Mouse (Mus musculus) adrenal gland, adult 10 weeks (tissue): ENCODE measurements around the gene Fam20b. TPM values are rescaled to one million over a fixed set of nuclear protein-coding genes. Genes with fewer than 3 reads are reported as not detected.

Experiments used
- polyA plus RNA-seq: library from polyadenylated mRNA; stranded (reverse); fragments of 350-450 nt; fragmentation: Illumina TruSeq; extraction: RNeasy Lipid Tissue Mini Kit (QIAGEN cat#74804); gene quantifications from one replicate; pipeline ENCODE4 v1.2.3, GENCODE M21; 2014; ENCODE audit warnings: low read depth, low replicate concordance

Gene Fam20b
- 91.9 TPM for polyA plus RNA-seq

DNA sequence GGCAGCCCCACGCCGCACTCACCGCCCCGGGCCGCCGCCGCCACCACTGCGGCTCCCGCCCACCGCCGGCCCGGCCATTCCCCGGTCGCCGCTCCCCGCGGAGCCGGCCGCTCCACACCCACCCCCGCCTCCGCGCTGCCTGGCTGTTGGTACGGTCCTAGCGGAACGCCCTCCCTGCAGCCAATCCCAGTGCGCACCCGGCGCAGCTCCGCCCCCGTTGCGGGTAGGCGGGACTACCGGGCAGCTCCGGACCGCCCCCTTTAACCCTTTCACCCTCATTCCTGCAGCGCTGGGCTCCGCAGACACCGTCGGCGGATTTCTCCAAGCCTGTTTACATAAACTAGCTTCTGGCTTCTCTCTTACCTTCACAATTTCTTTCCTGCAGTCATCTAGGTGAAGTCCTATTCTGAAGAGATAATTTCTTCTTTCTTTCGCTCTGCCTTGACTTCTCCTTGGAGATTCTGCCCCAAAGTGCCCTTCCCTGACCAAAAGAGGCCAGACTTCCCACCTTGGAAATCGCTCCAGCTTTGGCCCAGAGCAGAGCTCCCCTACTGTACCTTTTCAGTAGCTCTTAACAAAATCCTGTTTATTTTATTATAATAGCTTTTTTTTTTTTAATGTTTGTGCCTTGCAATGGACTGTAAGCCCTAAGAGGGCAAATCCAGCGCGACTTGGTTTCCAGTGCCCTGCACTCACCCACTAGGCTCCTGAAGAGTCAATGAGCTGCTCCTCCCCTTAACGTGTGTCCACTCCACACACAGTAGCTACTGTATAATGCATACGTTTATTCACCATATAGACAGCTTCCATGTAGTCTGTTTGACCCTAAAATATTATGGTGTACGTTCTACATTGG, at the start of gene Fam20b:
Gene Fam20b, minus strand, starts transcription at position 137 of the 856 bp plus-strand sequence.

DNA sequence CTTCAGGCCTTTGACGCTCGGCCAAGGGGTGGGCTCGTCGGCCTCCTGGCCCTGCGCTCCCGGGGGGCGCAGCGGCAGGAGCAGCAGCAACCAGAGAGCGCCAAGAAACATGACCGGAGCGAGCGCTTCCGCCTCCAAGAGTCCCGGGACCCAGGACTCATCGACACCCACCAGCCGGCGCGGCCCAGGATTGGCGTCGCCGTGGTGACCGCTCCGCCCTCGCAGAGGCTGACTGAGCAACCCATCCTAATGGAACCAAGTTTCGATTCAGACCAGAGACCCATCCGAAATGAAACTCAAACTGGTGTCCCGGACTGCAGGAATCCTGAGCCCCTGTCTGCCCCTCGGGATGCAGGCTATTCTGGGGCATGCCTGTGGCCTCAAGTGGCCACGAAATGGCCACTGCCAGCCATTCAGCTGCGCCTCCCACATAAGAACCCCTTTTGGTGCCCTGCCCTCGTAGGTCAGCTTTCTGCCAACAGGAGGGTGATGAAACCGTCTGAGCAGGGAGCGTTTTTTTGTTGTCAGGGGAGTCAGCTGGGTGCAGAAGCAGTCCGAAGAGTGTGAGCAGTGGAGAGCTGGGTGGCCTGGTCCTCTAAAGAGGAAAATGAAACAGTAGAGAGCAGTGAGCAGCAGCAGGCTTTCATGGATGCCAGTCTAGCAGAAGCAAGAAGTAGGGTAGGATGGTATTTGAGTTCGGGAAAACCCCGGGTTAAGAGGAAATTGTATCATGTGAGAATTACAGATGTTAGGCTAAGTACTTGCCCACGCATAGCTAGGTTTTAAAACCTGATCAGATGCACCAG, 44.5 kb downstream of the Fam20b start, which contains the start of gene Tor3a:
Gene Tor3a, minus strand, starts transcription at position 162 of the 806 bp plus-strand sequence.

Other genes starting within 250 kb of the Fam20b start
- 605 TPM for gene Soat1, start 244.8 kb downstream of the Fam20b start, polyA plus RNA-seq
- 4.5 TPM for gene Gm10031, start 195.1 kb downstream of the Fam20b start, polyA plus RNA-seq
- gene Abl2, start 160.3 kb downstream of the Fam20b start, polyA plus RNA-seq, result 10.3 TPM
- 15.9 TPM for gene Tor3a, start 44.7 kb downstream of the Fam20b start, polyA plus RNA-seq
- gene Angptl1, start 119.5 kb upstream of the Fam20b start, polyA plus RNA-seq, result 7.8 TPM
- gene Ralgps2, start 220.5 kb upstream of the Fam20b start, polyA plus RNA-seq, result 44.7 TPM